Mouse (Mus musculus) layer of hippocampus, adult 2 months (tissue): Measurements from ENCODE around the gene Ctnna2. TPM values are rescaled to one million over a fixed set of nuclear protein-coding genes. Genes with fewer than 3 reads are reported as not detected.

Experiments used
- DNase-seq, 2 experiments: peaks; one replicate each; pipeline ENCODE4 v3.0.0; 2022; ENCODE audit warnings: low spot score in 2 of 2
- H3K27ac ChIP-seq: fragments of 200-600 bp; 2 replicates; pipeline ENCODE4 v1.8.1; 2022
- H3K4me3 ChIP-seq: fragments of 200-600 bp; 2 replicates; pipeline ENCODE4 v1.8.1; 2022; ENCODE audit warnings: mild to moderate bottlenecking
- CTCF ChIP-seq: fragments of 200-600 bp; conservative IDR thresholded peaks from 2 replicates; pipeline ENCODE4 v1.8.1; 2022; ENCODE audit warnings: antibody characterized with exemption, mild to moderate bottlenecking, moderate library complexity
- total RNA-seq, 2 experiments: library from RNA; stranded (reverse); gene quantifications; 2 replicates each; pipeline ENCODE4 v1.2.3; 2021

Ctnna2 gene
- total RNA-seq, 2 experiments from 2014 or later = 91.4 to 91.7 TPM

- peak overlapping the region; percentile 98 for H3K27ac ChIP-seq
- DNase-seq = peak in 1 of 2 experiments; percentile 51
- TF ChIP-seq CTCF = peak; percentile 65
Observed at GRCm38 (mm10) chr6:77243541-77244231, 735.8 kb downstream of the Ctnna2 start.

DNA sequence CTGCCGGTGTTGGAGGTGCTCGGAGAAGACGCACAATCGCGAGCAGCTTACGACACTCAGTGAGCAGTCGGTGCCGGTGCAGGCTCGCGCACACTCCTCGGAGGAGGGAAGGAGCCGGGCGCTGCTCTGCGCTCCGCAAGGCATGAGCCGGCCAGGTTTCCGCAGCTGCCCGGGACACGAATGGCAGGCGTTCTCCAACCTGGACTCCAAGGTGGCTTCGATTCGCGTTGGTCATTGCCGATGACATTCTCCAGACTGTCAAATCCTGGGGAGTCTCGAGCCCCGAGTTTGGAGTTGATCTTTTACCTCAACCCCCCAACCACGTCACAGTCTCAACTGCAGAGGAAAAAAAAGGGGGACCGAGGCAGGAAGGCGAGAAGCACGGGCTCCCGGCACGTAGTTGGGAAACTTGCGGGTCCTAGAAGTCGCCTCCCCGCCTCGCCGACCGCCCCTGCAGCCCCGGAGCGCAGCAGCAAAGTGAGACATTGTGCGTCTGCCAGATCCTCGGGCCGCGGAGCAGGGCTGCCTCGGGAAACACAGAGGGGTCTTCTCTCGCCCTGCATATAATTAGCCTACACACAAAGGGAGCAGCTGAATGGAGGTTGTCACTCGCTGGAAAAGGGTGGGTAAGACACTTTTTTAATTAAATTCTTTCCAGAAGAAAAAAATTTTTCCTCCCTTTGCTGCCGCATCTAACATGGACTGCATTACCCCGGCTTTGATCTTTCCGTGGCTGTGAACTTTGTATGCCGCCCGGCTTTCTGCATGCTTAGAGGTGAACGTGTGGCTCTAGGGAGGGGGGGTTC lies 736.7 kb downstream of the Ctnna2 start, which contains the start of gene Lrrtm1:
Lrrtm1 (plus strand) TSS at position 89 of the 806 bp plus-strand sequence.
- Histone ChIP-seq H3K4me3 (peak within 1 kb of the TSS; percentile 75), H3K27ac (peak within 1 kb of the TSS; percentile 98)
- peak; percentile 82 to 90 for DNase-seq
- TF ChIP-seq CTCF = peak; percentile 54

More at GRCm38 (mm10) chr6:77243541-77244231, 735.8 kb downstream of the Ctnna2 start:
- H3K4me3 ChIP-seq = peak overlapping the region; percentile 75

- no peak for TF ChIP-seq CTCF
- no peak overlapping the region for H3K4me3 ChIP-seq
- 0 out of 2 replicates have a peak overlapping the region, but pooled peaks have one; percentile 9 for H3K27ac ChIP-seq
- DNase-seq = no peak
Observed at GRCm38 (mm10) chr6:77240426-77240825, 739.1 kb downstream of the Ctnna2 start.

DNA sequence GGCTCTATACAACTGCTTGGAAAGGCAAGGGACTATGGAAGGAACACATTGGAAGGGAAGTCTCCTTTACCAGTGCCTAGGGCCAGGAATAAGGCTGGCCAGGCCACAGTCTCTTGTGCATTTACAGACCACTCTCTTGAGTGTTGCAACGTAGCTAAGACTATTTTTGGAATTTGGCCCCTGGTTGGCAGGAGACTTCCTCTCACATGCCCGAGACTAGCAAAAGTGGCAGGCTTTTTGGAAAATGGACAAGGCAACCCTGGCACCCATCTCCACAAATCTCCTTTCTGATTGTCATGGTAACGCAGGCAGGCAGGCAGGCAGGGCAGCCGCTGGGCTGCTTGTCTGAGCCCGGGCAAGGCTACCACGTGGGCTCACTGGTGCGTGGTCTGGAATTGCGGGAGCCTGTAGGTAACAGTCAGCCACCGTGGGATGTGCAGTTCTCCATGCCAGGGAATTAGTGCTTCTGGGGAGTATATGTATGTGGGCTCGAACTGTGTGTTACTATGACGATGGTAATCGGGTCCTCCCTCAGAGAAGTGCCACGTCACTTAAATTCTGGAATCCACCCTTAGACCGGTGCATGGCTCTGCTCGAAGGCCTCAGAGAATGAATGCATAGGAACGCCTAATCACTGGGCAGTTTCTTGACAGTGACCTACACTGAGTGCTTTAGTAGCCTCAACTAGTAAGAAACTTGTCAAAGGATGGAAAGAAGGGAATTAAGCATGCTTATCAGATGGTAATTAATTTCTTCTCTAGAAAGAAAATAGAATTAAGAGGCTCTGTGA lies 756.5 kb downstream of the Ctnna2 start:
- DNase-seq = peak; percentile 59 to 69
- no peak for TF ChIP-seq CTCF
- Histone ChIP-seq H3K4me3 (peak overlapping the region; percentile 40; the same call in 1 of the 2 replicates), H3K27ac (peak overlapping the region; percentile 86)

GRCm38 (mm10) chr6:77220776-77221175 lies 758.7 kb downstream of the Ctnna2 start:
- no peak for TF ChIP-seq CTCF
- H3K4me3 ChIP-seq = no peak overlapping the region
- peak overlapping the region; percentile 21; the same call in 1 of the 2 replicates for H3K27ac ChIP-seq
- DNase-seq = no peak

DNA sequence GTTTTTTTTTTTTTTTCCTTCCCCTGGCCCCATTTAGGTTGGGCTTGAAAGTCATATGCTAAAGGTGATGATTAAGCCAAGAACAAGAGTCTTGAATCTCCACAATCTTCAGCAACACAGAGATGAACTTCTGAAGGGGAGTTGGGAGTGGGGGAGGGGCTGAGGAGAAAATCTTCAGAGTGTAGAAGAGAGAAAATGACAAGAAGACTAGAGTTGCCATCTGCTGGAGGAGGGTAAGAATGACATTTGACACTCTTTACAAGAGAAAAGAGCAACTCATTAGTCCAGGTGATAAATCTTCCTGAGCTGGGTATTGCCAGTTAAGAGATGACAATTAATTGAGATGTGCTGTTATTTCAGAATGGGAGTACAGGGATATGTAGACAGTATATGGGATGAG lies 760.6 kb downstream of the Ctnna2 start:
- TF ChIP-seq CTCF = peak; percentile 73
- Histone ChIP-seq H3K4me3 (no peak overlapping the region), H3K27ac (peak overlapping the region; percentile 28)
- peak in 1 of 2 experiments; percentile 35 for DNase-seq

DNA sequence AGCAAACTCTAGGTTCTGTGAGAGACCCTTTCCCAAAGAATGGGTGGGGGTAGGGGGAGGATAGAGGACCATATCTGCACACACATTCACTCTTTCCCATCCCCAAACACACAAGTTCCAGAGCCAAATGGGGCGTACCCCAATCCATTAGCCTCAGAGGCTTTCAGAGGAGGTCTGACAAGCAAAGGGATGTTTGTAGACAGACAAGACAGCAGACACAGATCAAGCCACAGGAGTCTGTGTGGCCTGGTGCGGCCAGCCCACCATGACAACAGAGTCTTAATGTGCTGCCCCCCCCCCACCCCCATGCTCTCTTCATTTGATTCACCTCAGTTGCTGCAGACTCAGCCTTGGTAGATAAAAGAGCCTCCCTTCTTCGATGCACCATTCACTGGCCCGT lies 764.2 kb downstream of the Ctnna2 start:
- no peak for TF ChIP-seq CTCF
- H3K27ac ChIP-seq = no peak overlapping the region
- no peak for DNase-seq

GRCm38 (mm10) chr6:77213757-77214409 lies 765.6 kb downstream of the Ctnna2 start:
- H3K27ac ChIP-seq = peak overlapping the region; percentile 61
- no peak overlapping the region for H3K4me3 ChIP-seq
- DNase-seq = no peak
- no peak for TF ChIP-seq CTCF

More for the DNA sequence above, 764.2 kb downstream of the Ctnna2 start:
- H3K4me3 ChIP-seq = no peak overlapping the region

GRCm38 (mm10) chr6:77209929-77210328 lies 769.6 kb downstream of the Ctnna2 start:
- Histone ChIP-seq H3K4me3 (no peak overlapping the region), H3K27ac (peak overlapping the region; percentile 88)
- DNase-seq = no peak
- TF ChIP-seq CTCF = no peak

DNA sequence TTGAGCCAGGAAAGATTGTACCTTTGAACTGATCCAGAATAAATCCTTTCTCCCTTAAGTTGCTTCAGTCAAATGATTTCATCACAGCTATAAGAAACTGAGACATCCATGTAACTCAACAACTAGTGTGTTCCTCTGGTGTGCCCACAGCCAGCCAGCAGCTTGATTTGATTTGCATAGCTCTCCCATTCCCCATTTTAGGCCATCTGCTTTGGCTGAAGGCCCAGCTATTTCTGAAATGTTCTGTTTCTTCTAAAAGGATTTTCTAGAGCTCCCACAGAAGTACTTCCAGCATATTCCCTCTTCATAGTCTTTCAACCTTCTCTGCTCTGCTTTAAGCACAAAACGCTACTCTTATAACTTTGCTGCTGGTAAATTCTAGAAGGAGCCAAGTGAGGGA lies 770.3 kb downstream of the Ctnna2 start:
- peak; percentile 58 to 83 for DNase-seq
- TF ChIP-seq CTCF = no peak
- no peak overlapping the region for H3K4me3 ChIP-seq
- H3K27ac ChIP-seq = peak overlapping the region; percentile 88

DNA sequence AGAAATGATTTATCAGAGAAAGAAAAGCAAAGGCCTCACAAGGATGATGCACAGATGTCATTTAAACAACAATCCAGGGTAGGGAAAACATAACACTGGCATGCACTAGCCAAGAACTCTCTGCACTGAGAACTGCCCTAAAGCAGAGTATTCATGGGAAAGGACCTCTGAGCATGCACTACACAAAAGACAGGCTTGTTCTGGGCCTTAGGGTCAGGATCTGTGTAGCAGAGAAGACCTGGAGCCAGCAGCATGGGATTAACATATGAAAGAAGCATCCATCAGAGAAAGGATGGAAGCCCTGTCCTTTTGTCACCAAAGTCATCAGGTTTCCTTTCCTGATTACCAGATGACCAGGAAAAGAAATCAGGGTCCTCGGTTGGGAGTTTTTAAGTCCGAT lies 780.1 kb downstream of the Ctnna2 start:
- Histone ChIP-seq H3K4me3 (no peak overlapping the region), H3K27ac (no peak overlapping the region)
- DNase-seq = no peak
- TF ChIP-seq CTCF = no peak

DNA sequence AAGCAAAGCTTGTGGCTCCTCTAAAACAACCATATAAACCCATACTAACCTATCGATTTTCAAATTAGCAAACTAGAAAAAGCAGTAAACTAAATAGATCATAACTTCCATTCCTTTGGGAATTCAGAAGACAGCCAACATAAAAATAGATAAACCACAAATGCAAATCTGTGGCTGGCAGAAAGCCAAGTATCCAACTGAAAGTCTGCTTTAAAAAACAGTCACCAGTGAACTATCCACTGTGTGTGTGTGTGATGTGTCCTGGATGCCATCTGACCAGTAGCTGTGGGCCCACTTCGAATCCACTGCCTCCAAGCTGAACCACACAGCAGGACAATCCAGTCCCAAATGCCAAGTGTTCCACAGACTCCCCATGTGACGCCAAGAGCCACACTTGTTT lies 782.8 kb downstream of the Ctnna2 start:
- H3K27ac ChIP-seq = 0 out of 2 replicates have a peak overlapping the region, but pooled peaks have one; percentile 14

More for the DNA sequence above, 782.8 kb downstream of the Ctnna2 start:
- no peak overlapping the region for H3K4me3 ChIP-seq
- no peak for TF ChIP-seq CTCF
- DNase-seq = no peak
